Mouse (Mus musculus) spleen, adult 2 months (tissue): ENCODE results near the gene Ldb1.

Source experiments
- CTCF ChIP-seq: fragments of 200-500 bp; IDR thresholded peaks from 2 replicates; pipeline ENCODE4 v1.5.1; 2011; ENCODE audit warnings: mild to moderate bottlenecking, inconsistent platforms; ENCODE audit not compliant: insufficient read depth, insufficient read length, insufficient replicate concordance; ENCODE audit errors: extremely low read depth
- POLR2A ChIP-seq: fragments of 200-500 bp; IDR thresholded peaks from 2 replicates; pipeline ENCODE4 v1.6.1; 2011; ENCODE audit warnings: low read depth, low read length, inconsistent platforms

DNA sequence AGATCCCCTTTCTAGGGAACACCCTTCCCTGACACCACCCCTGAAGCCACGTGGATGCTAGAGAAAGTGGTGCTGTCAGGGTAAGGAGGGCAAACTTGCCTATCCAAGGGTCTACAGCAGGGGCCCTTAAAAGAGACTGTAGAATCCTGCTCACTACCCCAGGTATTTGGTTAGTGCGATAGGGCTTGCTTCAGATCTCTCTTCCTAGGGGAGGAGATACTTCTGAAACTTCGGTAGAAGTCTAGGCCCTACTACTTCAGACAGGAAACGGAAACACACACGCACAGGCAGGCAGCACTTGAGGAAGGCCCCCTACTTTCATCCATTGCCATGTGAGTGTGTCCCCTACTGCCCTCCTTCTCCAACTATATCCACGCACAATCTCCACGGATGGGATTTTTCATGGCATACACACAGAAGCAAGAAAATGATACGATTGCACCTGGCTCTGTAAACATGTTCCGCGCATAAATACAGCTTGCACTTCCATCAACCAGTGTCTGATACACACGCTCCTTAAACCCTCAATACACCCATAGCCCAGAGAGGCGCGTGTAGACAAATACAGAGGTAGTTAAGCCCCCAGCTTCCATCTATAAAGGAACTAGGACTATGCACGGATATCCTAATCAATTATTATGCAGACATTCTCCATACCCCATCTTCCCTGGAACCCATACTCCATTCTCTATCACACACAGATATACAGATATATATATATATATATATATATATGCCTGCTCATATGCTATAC lies 4.7 kb downstream of the Ldb1 start:
- TF ChIP-seq CTCF = no peak
- no peak for TF ChIP-seq POLR2A
